Mouse (Mus musculus): ENCODE data around the gene Olfr1089. TPM values are rescaled to one million over a fixed set of nuclear protein-coding genes. Genes with fewer than 3 reads are reported as not detected.

Gene Olfr1089
- not detected in 2 replicates for polyA plus RNA-seq (2014; fragmentation: Nextera tagmentation; extraction: Ambion mirVana)

DNA sequence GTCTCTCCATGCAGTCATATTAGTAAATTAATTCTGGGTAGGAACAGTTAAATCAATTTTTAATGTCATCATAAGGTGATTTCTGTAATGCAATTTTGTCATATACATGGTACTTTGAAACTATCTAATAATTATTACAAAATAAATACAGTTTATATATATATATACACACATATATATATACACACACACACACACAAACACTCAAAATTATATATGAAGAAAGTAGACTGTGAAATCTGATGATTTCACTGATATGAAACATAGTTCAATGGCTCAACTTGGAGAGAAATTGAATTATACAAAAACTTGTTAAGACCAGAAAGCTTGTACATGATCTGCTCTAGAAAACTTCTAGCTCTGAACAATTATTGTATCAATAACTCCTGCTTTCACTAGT lies at the start of gene Olfr1089:
Gene Olfr1089, minus strand, starts transcription at position 101 of the 400 bp plus-strand sequence.
- Histone ChIP-seq H3K27me3 (ENCODE audit: control insufficient read depth, insufficient read depth, low read length) (no peaks in the 10 kb centered on the region), H3K9me3 (ENCODE audit: control insufficient read depth, low read length) (no peaks in the 10 kb centered on the region), H3K36me3 (ENCODE audit: control insufficient read depth, insufficient read depth, low read length) (no peaks in the 10 kb centered on the region), H3K4me3 (replicated peaks; ENCODE audit: low read depth, low read length) (no peak within 1 kb of the TSS), H3K9ac (replicated peaks; ENCODE audit: low read length) (no peak within 1 kb of the TSS), H3K4me1 (ENCODE audit: control insufficient read depth, insufficient read depth, low read length) (no peaks in the 10 kb centered on the region), H3K27ac (replicated peaks; ENCODE audit: low read depth, low read length) (no peak within 1 kb of the TSS), H3K4me2 (ENCODE audit: low read length) (no peak within 1 kb of the TSS)
- no peak for DNase-seq
- no peak for ATAC-seq (ENCODE audit: low FRiP score, low TSS enrichment)

DNA sequence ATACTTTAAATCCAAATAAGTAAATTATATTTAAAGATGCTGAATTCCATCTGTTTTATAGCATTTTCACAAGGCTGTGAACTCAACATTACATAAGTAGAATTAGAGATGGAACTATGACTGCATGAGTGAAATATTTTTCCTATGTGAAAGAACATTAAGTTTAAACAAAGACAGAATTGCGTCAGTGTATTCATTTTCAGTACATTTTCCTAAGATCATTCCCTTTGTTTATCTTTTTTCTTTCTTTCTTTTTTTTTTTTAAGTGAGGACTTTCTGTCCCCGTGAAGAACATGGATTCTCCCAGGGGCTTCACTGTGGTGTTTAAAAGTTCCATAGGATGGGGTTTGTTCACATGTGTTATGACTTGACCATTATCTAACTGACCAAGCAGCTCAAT lies 48.7 kb upstream of the Olfr1089 start, which contains the start of gene Olfr1093:
Gene Olfr1093, plus strand, starts transcription at position 301 of the 400 bp plus-strand sequence.
- no peak within 1 kb of the TSS for H3K4me2 ChIP-seq (ENCODE audit: low read length)
- no peaks in the 10 kb centered on the region for H3K4me1 ChIP-seq (ENCODE audit: control insufficient read depth, insufficient read depth, low read length)
- no peak within 1 kb of the TSS for H3K27ac ChIP-seq (replicated peaks; ENCODE audit: low read depth, low read length)
- no peak within 1 kb of the TSS for H3K9ac ChIP-seq (replicated peaks; ENCODE audit: low read length)
- H3K36me3 ChIP-seq (ENCODE audit: control insufficient read depth, insufficient read depth, low read length) = no peaks in the 10 kb centered on the region
- WGBS = 87% methylated on average over 2 of the region's 2 CpGs
- H3K27me3 ChIP-seq (ENCODE audit: control insufficient read depth, insufficient read depth, low read length) = no peaks in the 10 kb centered on the region
- no peak for ATAC-seq (ENCODE audit: low FRiP score, low TSS enrichment)
- H3K9me3 ChIP-seq (ENCODE audit: control insufficient read depth, low read length) = no peaks in the 10 kb centered on the region
- H3K4me3 ChIP-seq (replicated peaks; ENCODE audit: low read depth, low read length) = no peak within 1 kb of the TSS
- DNase-seq = no peak

DNA sequence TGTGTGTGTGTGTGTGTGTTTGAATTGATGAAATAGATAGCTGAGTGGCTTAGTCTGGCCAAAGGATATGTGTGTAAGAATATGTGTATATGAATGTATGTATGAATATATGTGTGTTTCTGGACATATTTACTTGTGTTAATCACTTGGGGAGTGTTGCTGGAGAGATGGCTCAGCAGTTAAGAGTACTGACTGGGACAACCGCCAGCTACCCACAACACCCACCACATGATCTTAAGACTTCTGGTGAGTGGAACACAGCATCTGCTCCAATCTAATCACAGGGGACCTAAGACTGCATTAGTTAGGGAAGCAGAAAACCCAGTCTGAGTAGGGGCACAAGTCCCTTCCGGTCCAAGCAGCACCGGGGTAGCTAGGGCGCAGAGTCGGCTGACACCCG lies 27.5 kb upstream of the Olfr1089 start:
- Histone ChIP-seq H3K9ac (replicated peaks; ENCODE audit: low read length) (no peak overlapping the region), H3K4me3 (replicated peaks; ENCODE audit: low read depth, low read length) (no peak overlapping the region), H3K27ac (replicated peaks; ENCODE audit: low read depth, low read length) (no peak overlapping the region), H3K4me2 (ENCODE audit: low read length) (no peak overlapping the region), H3K9me3 (ENCODE audit: control insufficient read depth, low read length) (no peaks in the 10 kb centered on the region), H3K27me3 (ENCODE audit: control insufficient read depth, insufficient read depth, low read length) (no peaks in the 10 kb centered on the region), H3K4me1 (ENCODE audit: control insufficient read depth, insufficient read depth, low read length) (no peaks in the 10 kb centered on the region), H3K36me3 (ENCODE audit: control insufficient read depth, insufficient read depth, low read length) (no peaks in the 10 kb centered on the region)
- ATAC-seq (ENCODE audit: low FRiP score, low TSS enrichment) = no peak
- DNase-seq = no peak
- 97% methylated on average over 6 of the region's 6 CpGs for WGBS

DNA sequence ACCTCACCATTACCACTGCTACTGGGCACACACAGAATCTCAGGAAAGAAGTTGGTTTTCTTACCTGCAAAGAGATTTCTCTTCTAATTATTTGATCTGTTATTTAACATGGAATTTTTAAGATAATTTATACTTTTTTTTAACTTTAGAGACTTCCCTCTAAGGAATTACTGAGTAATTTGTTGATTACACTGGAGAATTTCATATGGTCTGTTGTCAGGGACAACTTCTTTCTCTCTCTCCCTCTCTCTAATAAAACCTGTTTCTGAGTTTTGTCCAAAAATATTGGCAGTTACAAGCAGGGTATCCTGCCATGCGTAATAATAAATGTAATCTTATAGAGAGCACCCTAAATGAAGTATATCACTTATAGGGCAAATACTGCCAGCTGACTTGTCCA lies 25.4 kb upstream of the Olfr1089 start, which contains the start of gene Olfr1090:
Gene Olfr1090, minus strand, starts transcription at position 101 of the 400 bp plus-strand sequence.
- no peaks in the 10 kb centered on the region for H3K36me3 ChIP-seq (ENCODE audit: control insufficient read depth, insufficient read depth, low read length)
- DNase-seq = no peak

DNA sequence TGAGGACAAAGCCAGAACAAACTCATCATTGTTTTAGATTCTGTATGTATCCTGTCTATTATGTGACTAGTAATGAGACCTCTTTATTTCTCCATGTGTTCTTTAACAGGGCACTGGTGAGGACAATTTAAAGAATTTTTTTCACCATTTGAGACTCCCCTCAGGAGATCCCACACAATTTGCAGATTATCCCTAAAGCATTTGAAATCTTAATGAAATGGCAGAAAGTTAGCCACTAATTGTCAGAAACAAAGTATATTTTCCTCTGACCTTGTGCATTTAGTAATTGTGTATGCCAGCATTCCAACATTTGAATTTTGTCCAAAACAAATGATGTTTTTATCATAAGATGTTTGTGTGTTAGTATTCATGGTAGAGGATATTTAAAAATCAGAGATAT lies 35.2 kb downstream of the Olfr1089 start, which contains the start of gene Olfr1087:
Gene Olfr1087, minus strand, starts transcription at position 101 of the 400 bp plus-strand sequence.
- Histone ChIP-seq H3K27ac (replicated peaks; ENCODE audit: low read depth, low read length) (no peak within 1 kb of the TSS), H3K9ac (replicated peaks; ENCODE audit: low read length) (no peak within 1 kb of the TSS), H3K4me1 (ENCODE audit: control insufficient read depth, insufficient read depth, low read length) (no peaks in the 10 kb centered on the region), H3K36me3 (ENCODE audit: control insufficient read depth, insufficient read depth, low read length) (no peaks in the 10 kb centered on the region), H3K27me3 (ENCODE audit: control insufficient read depth, insufficient read depth, low read length) (no peaks in the 10 kb centered on the region), H3K4me3 (replicated peaks; ENCODE audit: low read depth, low read length) (no peak within 1 kb of the TSS), H3K4me2 (ENCODE audit: low read length) (no peak within 1 kb of the TSS), H3K9me3 (ENCODE audit: control insufficient read depth, low read length) (no peaks in the 10 kb centered on the region)
- ATAC-seq (ENCODE audit: low FRiP score, low TSS enrichment) (no peak), DNase-seq (no peak)

More for the DNA sequence above, 25.4 kb upstream of the Olfr1089 start, which contains the start of gene Olfr1090:
- WGBS = 93% methylated on average over 1 of the region's 1 CpGs
- ATAC-seq (ENCODE audit: low FRiP score, low TSS enrichment) = no peak
- H3K9ac ChIP-seq (replicated peaks; ENCODE audit: low read length) = no peak within 1 kb of the TSS
- no peak within 1 kb of the TSS for H3K4me3 ChIP-seq (replicated peaks; ENCODE audit: low read depth, low read length)
- no peaks in the 10 kb centered on the region for H3K4me1 ChIP-seq (ENCODE audit: control insufficient read depth, insufficient read depth, low read length)
- H3K27me3 ChIP-seq (ENCODE audit: control insufficient read depth, insufficient read depth, low read length) = no peaks in the 10 kb centered on the region
- no peak within 1 kb of the TSS for H3K27ac ChIP-seq (replicated peaks; ENCODE audit: low read depth, low read length)
- no peaks in the 10 kb centered on the region for H3K9me3 ChIP-seq (ENCODE audit: control insufficient read depth, low read length)
- H3K4me2 ChIP-seq (ENCODE audit: low read length) = no peak within 1 kb of the TSS

Other genes starting within 250 kb of the Olfr1089 start
- not detected in 2 replicates for gene Olfr228, start 246.3 kb downstream of the Olfr1089 start, polyA plus RNA-seq (2014; fragmentation: Nextera tagmentation; extraction: Ambion mirVana)
- gene Olfr1076, start 225.2 kb downstream of the Olfr1089 start, polyA plus RNA-seq (2014; fragmentation: Nextera tagmentation; extraction: Ambion mirVana) = not detected in 2 replicates
- gene Olfr1079, start 191.2 kb downstream of the Olfr1089 start, polyA plus RNA-seq (2014; fragmentation: Nextera tagmentation; extraction: Ambion mirVana) = not detected in 2 replicates
- not detected in 2 replicates for gene Olfr1080, start 175.5 kb downstream of the Olfr1089 start, polyA plus RNA-seq (2014; fragmentation: Nextera tagmentation; extraction: Ambion mirVana)
- not detected in 2 replicates for gene Olfr1082, start 134.7 kb downstream of the Olfr1089 start, polyA plus RNA-seq (2014; fragmentation: Nextera tagmentation; extraction: Ambion mirVana)
- gene Olfr1084, start 94.0 kb downstream of the Olfr1089 start, polyA plus RNA-seq (2014; fragmentation: Nextera tagmentation; extraction: Ambion mirVana) = not detected in 2 replicates
- gene Olfr1085, start 71.7 kb downstream of the Olfr1089 start, polyA plus RNA-seq (2014; fragmentation: Nextera tagmentation; extraction: Ambion mirVana) = not detected in 2 replicates
- not detected in 2 replicates for gene Olfr1086, start 53.6 kb downstream of the Olfr1089 start, polyA plus RNA-seq (2014; fragmentation: Nextera tagmentation; extraction: Ambion mirVana)
- gene Olfr1087, start 35.3 kb downstream of the Olfr1089 start, polyA plus RNA-seq (2014; fragmentation: Nextera tagmentation; extraction: Ambion mirVana) = not detected in 2 replicates
- gene Olfr1090, start 25.3 kb upstream of the Olfr1089 start, polyA plus RNA-seq (2014; fragmentation: Nextera tagmentation; extraction: Ambion mirVana) = not detected in 2 replicates
- gene Olfr1093, start 48.8 kb upstream of the Olfr1089 start, polyA plus RNA-seq (2014; fragmentation: Nextera tagmentation; extraction: Ambion mirVana) = not detected in 2 replicates
- not detected in 2 replicates for gene Olfr141, start 76.3 kb upstream of the Olfr1089 start, polyA plus RNA-seq (2014; fragmentation: Nextera tagmentation; extraction: Ambion mirVana)
- gene Olfr1094, start 91.0 kb upstream of the Olfr1089 start, polyA plus RNA-seq (2014; fragmentation: Nextera tagmentation; extraction: Ambion mirVana) = not detected in 2 replicates
- gene Olfr1095, start 118.0 kb upstream of the Olfr1089 start, polyA plus RNA-seq (2014; fragmentation: Nextera tagmentation; extraction: Ambion mirVana) = not detected in 2 replicates
- not detected in 2 replicates for gene Gm13723, start 141.1 kb upstream of the Olfr1089 start, polyA plus RNA-seq (2014; fragmentation: Nextera tagmentation; extraction: Ambion mirVana)
- gene Olfr1097, start 158.5 kb upstream of the Olfr1089 start, polyA plus RNA-seq (2014; fragmentation: Nextera tagmentation; extraction: Ambion mirVana) = not detected in 2 replicates
- not detected in 2 replicates for gene Olfr1098, start 190.8 kb upstream of the Olfr1089 start, polyA plus RNA-seq (2014; fragmentation: Nextera tagmentation; extraction: Ambion mirVana)
- not detected in 2 replicates for gene Olfr1099, start 227.0 kb upstream of the Olfr1089 start, polyA plus RNA-seq (2014; fragmentation: Nextera tagmentation; extraction: Ambion mirVana)
- gene Olfr1100, start 246.3 kb upstream of the Olfr1089 start, polyA plus RNA-seq (2014; fragmentation: Nextera tagmentation; extraction: Ambion mirVana) = not detected in 2 replicates

All from midbrain, embryonic 14.5 days (tissue).